Mouse (Mus musculus): ENCODE data around the gene Hba-x. TPM values are rescaled to one million over a fixed set of nuclear protein-coding genes. Genes with fewer than 3 reads are reported as not detected.
"Not testable (repeated sequence)": the region's sequence is repeated elsewhere in the genome, so short reads cannot be mapped to it uniquely, and the experiment has no call there.

Gene Hba-x
- polyA plus RNA-seq, 1 experiment from 2014 or later: 12,458 TPM

GRCm38 (mm10) chr11:32297866-32298531, 21.8 kb downstream of the Hba-x start:
- no peak overlapping the region for H3K4me3 ChIP-seq (ENCODE audit: low read depth, low read length)
- H3K9me3 ChIP-seq (replicated peaks; ENCODE audit: control insufficient read depth, low read length): no peaks in the 10 kb centered on the region
- no peak for ATAC-seq (replicated peaks; ENCODE audit: insufficient number of reproducible peaks, low FRiP score, low TSS enrichment)
- H3K4me2 ChIP-seq: no peak overlapping the region; the same call in 1 of the 2 replicates
- no peaks in the 10 kb centered on the region for H3K4me1 ChIP-seq (ENCODE audit: control insufficient read depth, insufficient read depth, low read length)
- H3K27me3 ChIP-seq (ENCODE audit: control insufficient read depth, insufficient read depth, low read length): peaks cover 11% of the 10 kb centered on the region
- WGBS (ENCODE audit: insufficient replicate concordance): 76% methylated on average over 1 of the region's 1 CpGs
- H3K27ac ChIP-seq (ENCODE audit: low read depth, low read length): no peak overlapping the region
- H3K36me3 ChIP-seq (ENCODE audit: control insufficient read depth, insufficient read depth, low read length): no peaks in the 10 kb centered on the region
- no peak overlapping the region for H3K9ac ChIP-seq (ENCODE audit: low read depth, low read length)

- Histone ChIP-seq H3K9me3 (replicated peaks; ENCODE audit: control insufficient read depth, low read length) (no peaks in the 10 kb centered on the region), H3K27me3 (ENCODE audit: control insufficient read depth, insufficient read depth, low read length) (peaks cover 11% of the 10 kb centered on the region), H3K9ac (ENCODE audit: low read depth, low read length) (no peak overlapping the region), H3K4me2 (no peak overlapping the region; the same call in 1 of the 2 replicates), H3K4me1 (ENCODE audit: control insufficient read depth, insufficient read depth, low read length) (no peaks in the 10 kb centered on the region), H3K36me3 (ENCODE audit: control insufficient read depth, insufficient read depth, low read length) (no peaks in the 10 kb centered on the region), H3K27ac (ENCODE audit: low read depth, low read length) (no peak overlapping the region), H3K4me3 (ENCODE audit: low read depth, low read length) (no peak overlapping the region)
- no peak for ATAC-seq (replicated peaks; ENCODE audit: insufficient number of reproducible peaks, low FRiP score, low TSS enrichment)
- 91% methylated on average over 2 of the region's 2 CpGs for WGBS (ENCODE audit: insufficient replicate concordance)
These were observed 22.3 kb downstream of the Hba-x start for GRCm38 (mm10) chr11:32298532-32298918.

GRCm38 (mm10) chr11:32299865-32300264, 23.7 kb downstream of the Hba-x start, which contains the start of gene Hbq1a:
Hbq1a (plus strand) TSS chr11:32300069.
- not testable (repeated sequence) for H3K27ac ChIP-seq (ENCODE audit: low read depth, low read length); H3K9ac ChIP-seq (ENCODE audit: low read depth, low read length); H3K4me1 ChIP-seq (ENCODE audit: control insufficient read depth, insufficient read depth, low read length); H3K9me3 ChIP-seq (replicated peaks; ENCODE audit: control insufficient read depth, low read length); H3K36me3 ChIP-seq (ENCODE audit: control insufficient read depth, insufficient read depth, low read length); ATAC-seq (replicated peaks; ENCODE audit: insufficient number of reproducible peaks, low FRiP score, low TSS enrichment)
- H3K4me2 ChIP-seq: peak within 1 kb of the TSS; percentile 47
- 4% methylated on average over 16 of the region's 16 CpGs for WGBS (ENCODE audit: insufficient replicate concordance)
- peaks cover 11% of the 10 kb centered on the region for H3K27me3 ChIP-seq (ENCODE audit: control insufficient read depth, insufficient read depth, low read length)
- 0 out of 2 replicates have a peak within 1 kb of the TSS, but pooled peaks have one; percentile 25 for H3K4me3 ChIP-seq (ENCODE audit: low read depth, low read length)

GRCm38 (mm10) chr11:32300279-32301267, 24.4 kb downstream of the Hba-x start:
- Histone ChIP-seq H3K27ac (ENCODE audit: low read depth, low read length) (no peak overlapping the region), H3K9ac (ENCODE audit: low read depth, low read length) (no peak overlapping the region), H3K9me3 (replicated peaks; ENCODE audit: control insufficient read depth, low read length) (no peaks in the 10 kb centered on the region), H3K27me3 (ENCODE audit: control insufficient read depth, insufficient read depth, low read length) (peaks cover 11% of the 10 kb centered on the region), H3K4me2 (peak overlapping the region; percentile 47), H3K4me3 (ENCODE audit: low read depth, low read length) (0 out of 2 replicates have a peak overlapping the region, but pooled peaks have one; percentile 25), H3K36me3 (ENCODE audit: control insufficient read depth, insufficient read depth, low read length) (no peaks in the 10 kb centered on the region), H3K4me1 (ENCODE audit: control insufficient read depth, insufficient read depth, low read length) (no peaks in the 10 kb centered on the region)
- 48% methylated on average over 14 of the region's 17 CpGs for WGBS (ENCODE audit: insufficient replicate concordance)
- ATAC-seq (replicated peaks; ENCODE audit: insufficient number of reproducible peaks, low FRiP score, low TSS enrichment): no peak

GRCm38 (mm10) chr11:32301506-32301905, 25.3 kb downstream of the Hba-x start:
- H3K4me2 ChIP-seq: no peak overlapping the region
- no peak for ATAC-seq (replicated peaks; ENCODE audit: insufficient number of reproducible peaks, low FRiP score, low TSS enrichment)
- no peaks in the 10 kb centered on the region for H3K9me3 ChIP-seq (replicated peaks; ENCODE audit: control insufficient read depth, low read length)
- H3K9ac ChIP-seq (ENCODE audit: low read depth, low read length): no peak overlapping the region
- H3K4me3 ChIP-seq (ENCODE audit: low read depth, low read length): no peak overlapping the region
- H3K36me3 ChIP-seq (ENCODE audit: control insufficient read depth, insufficient read depth, low read length): no peaks in the 10 kb centered on the region
- H3K4me1 ChIP-seq (ENCODE audit: control insufficient read depth, insufficient read depth, low read length): no peaks in the 10 kb centered on the region
- H3K27ac ChIP-seq (ENCODE audit: low read depth, low read length): no peak overlapping the region
- whole genome bisulfite sequencing (ENCODE audit: insufficient replicate concordance): 56% methylated on average over 1 of the region's 1 CpGs
- peaks cover 11% of the 10 kb centered on the region for H3K27me3 ChIP-seq (ENCODE audit: control insufficient read depth, insufficient read depth, low read length)

GRCm38 (mm10) chr11:32302824-32303419, 26.7 kb downstream of the Hba-x start:
- WGBS (ENCODE audit: insufficient replicate concordance): 37% methylated on average over 2 of the region's 2 CpGs
- Histone ChIP-seq H3K27me3 (ENCODE audit: control insufficient read depth, insufficient read depth, low read length) (peaks cover 11% of the 10 kb centered on the region), H3K27ac (ENCODE audit: low read depth, low read length) (no peak overlapping the region), H3K9ac (ENCODE audit: low read depth, low read length) (no peak overlapping the region), H3K4me1 (ENCODE audit: control insufficient read depth, insufficient read depth, low read length) (no peaks in the 10 kb centered on the region), H3K4me3 (ENCODE audit: low read depth, low read length) (no peak overlapping the region), H3K4me2 (no peak overlapping the region), H3K36me3 (ENCODE audit: control insufficient read depth, insufficient read depth, low read length) (no peaks in the 10 kb centered on the region), H3K9me3 (replicated peaks; ENCODE audit: control insufficient read depth, low read length) (no peaks in the 10 kb centered on the region)
- ATAC-seq (replicated peaks; ENCODE audit: insufficient number of reproducible peaks, low FRiP score, low TSS enrichment): no peak

- Histone ChIP-seq H3K27me3 (ENCODE audit: control insufficient read depth, insufficient read depth, low read length) (peaks cover 11% of the 10 kb centered on the region), H3K9ac (ENCODE audit: low read depth, low read length) (no peak overlapping the region), H3K36me3 (ENCODE audit: control insufficient read depth, insufficient read depth, low read length) (no peaks in the 10 kb centered on the region), H3K4me1 (ENCODE audit: control insufficient read depth, insufficient read depth, low read length) (no peaks in the 10 kb centered on the region), H3K4me3 (ENCODE audit: low read depth, low read length) (no peak overlapping the region), H3K27ac (ENCODE audit: low read depth, low read length) (no peak overlapping the region), H3K9me3 (replicated peaks; ENCODE audit: control insufficient read depth, low read length) (no peaks in the 10 kb centered on the region), H3K4me2 (no peak overlapping the region)
- 57% methylated on average over 1 of the region's 1 CpGs for WGBS (ENCODE audit: insufficient replicate concordance)
- no peak for ATAC-seq (replicated peaks; ENCODE audit: insufficient number of reproducible peaks, low FRiP score, low TSS enrichment)
These were observed 27.3 kb downstream of the Hba-x start for GRCm38 (mm10) chr11:32303455-32303854.

GRCm38 (mm10) chr11:32307006-32307405, 30.8 kb downstream of the Hba-x start:
- no peaks in the 10 kb centered on the region for H3K9me3 ChIP-seq (replicated peaks; ENCODE audit: control insufficient read depth, low read length)
- no peak overlapping the region for H3K4me3 ChIP-seq (ENCODE audit: low read depth, low read length)
- no peaks in the 10 kb centered on the region for H3K36me3 ChIP-seq (ENCODE audit: control insufficient read depth, insufficient read depth, low read length)
- no peak for ATAC-seq (replicated peaks; ENCODE audit: insufficient number of reproducible peaks, low FRiP score, low TSS enrichment)
- H3K27ac ChIP-seq (ENCODE audit: low read depth, low read length): no peak overlapping the region
- no peaks in the 10 kb centered on the region for H3K4me1 ChIP-seq (ENCODE audit: control insufficient read depth, insufficient read depth, low read length)
- H3K27me3 ChIP-seq (ENCODE audit: control insufficient read depth, insufficient read depth, low read length): no peaks in the 10 kb centered on the region; the same call in 1 of the 2 replicates
- 81% methylated on average over 1 of the region's 1 CpGs for WGBS (ENCODE audit: insufficient replicate concordance)
- H3K9ac ChIP-seq (ENCODE audit: low read depth, low read length): no peak overlapping the region
- no peak overlapping the region for H3K4me2 ChIP-seq

Data from heart, embryonic 11.5 days (tissue).